Mouse (Mus musculus) megakaryocyte, embryonic 14.5 days (primary cell): Measurements from ENCODE around the gene Lrtm1.

Experiments used
- FLI1 ChIP-seq: IDR thresholded peaks from 2 replicates; pipeline ENCODE4 v1.6.1; 2012; ENCODE audit warnings: low read length, inconsistent platforms, mixed read lengths
- GATA1 ChIP-seq: IDR thresholded peaks from 3 replicates; pipeline ENCODE4 v1.6.1; 2012; ENCODE audit warnings: mixed read lengths, low read length, inconsistent platforms, borderline replicate concordance

- TF ChIP-seq GATA1 (no peak), FLI1 (no peak)
Measured at GRCm38 (mm10) chr14:29030519-29030918, 12.5 kb downstream of the Lrtm1 start.
